Mouse (Mus musculus) E14TG2a.4 (cell line): Measurements from ENCODE around the gene Olfr872.
"Not testable (repeated sequence)": the region's sequence is repeated elsewhere in the genome, so short reads cannot be mapped to it uniquely, and the experiment has no call there.

Experiments used
- CTCF ChIP-seq: conservative IDR thresholded peaks from 2 replicates; pipeline ENCODE4 v1.5.1; 2014; ENCODE audit warnings: low read length
- POU5F1 ChIP-seq: IDR thresholded peaks from 2 replicates; pipeline ENCODE4 v1.6.1; 2014; ENCODE audit warnings: low read length, borderline replicate concordance

DNA sequence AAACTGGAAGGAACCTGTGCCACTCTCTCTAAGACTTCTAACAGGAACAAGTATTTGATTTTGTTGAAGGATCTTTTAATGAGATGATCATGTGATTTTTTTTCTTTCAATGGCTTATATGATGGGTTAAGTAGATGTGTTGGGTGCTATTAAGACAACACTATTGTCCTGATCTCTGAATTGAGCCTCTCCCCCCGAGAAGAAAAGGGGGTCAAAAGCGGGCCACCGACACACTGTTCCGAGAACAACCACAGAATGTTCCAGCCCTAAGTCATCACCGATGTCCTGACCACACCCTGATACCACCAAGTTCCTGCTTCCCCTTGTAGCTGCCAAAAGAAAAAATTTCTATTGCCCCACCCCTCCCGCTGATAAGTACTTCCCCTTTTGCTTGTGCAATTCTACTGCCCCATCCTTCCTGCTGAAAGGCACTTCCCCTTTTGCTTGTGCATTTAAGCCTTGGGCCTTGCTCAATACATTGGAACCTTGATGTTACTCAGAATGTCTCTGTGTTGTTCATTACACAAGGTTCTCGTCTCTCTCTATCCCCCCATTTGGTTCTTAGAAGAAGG is 33.4 kb upstream of the Olfr872 start:
- not testable (repeated sequence) for TF ChIP-seq CTCF, POU5F1
